Mouse (Mus musculus) ES-Bruce4 (cell line): ENCODE measurements around the gene Cacna2d3.

ENCODE experiments used
- CTCF ChIP-seq: IDR thresholded peaks from one replicate; pipeline ENCODE4 v1.8.1; 2011; ENCODE audit warnings: low read depth, low read length
- POLR2A ChIP-seq: IDR thresholded peaks from one replicate; pipeline ENCODE4 v1.8.1; 2011; ENCODE audit warnings: low read length; ENCODE audit not compliant: insufficient read depth

GRCm38 (mm10) chr14:29267233-29267874, 454.3 kb downstream of the Cacna2d3 start:
- no peak for TF ChIP-seq POLR2A
- peak; percentile 38 for TF ChIP-seq CTCF
